Comparison of ENCODE assay signal across 8 mouse cellular contexts in genomic region chr7:38019369-38019749, GRCm38 (mm10). TPM values are rescaled to one million over a fixed set of nuclear protein-coding genes. Genes with fewer than 3 reads are reported as not detected.
DNase-seq lines count a peak whose midpoint lies in the region; ATAC-seq and TF ChIP-seq lines count a peak whose summit lies in the region.

No protein-coding gene starts in this region.

- H3K4me3 ChIP-seq in cortical plate, adult 2 months (ENCODE audit: insufficient read depth, low read length), result peak overlapping the region; percentile 43

- peak; percentile 94 for ATAC-seq in megakaryocyte, adult 5-6 weeks (ENCODE audit: poor library complexity, severe bottlenecking)

- peak; percentile 42 for TF ChIP-seq POLR2A in cortical plate, adult 2 months (IDR thresholded peaks at IDR 0.05; ENCODE audit: extremely low read depth, insufficient read depth, low read length)

- peaks cover 4% of the 10 kb centered on the region; the same call in 1 of the 2 replicates for H3K4me1 ChIP-seq in cortical plate, adult 2 months (ENCODE audit: control insufficient read depth, insufficient read depth, low read length)

- peak; percentile 92 to 96 for DNase-seq in adrenal gland, adult (ENCODE audit: inconsistent age in 2 of 2, low spot score in 1 of 2)
- DNase-seq in gastrocnemius, adult 8-10 months (ENCODE audit: low spot score in 2 of 2), result peak; percentile 87 to 88
- DNase-seq in hindlimb bud, embryonic 11.5 days (ENCODE audit: extremely low spot score, low read depth, low spot score), result peak; percentile 52
- peak; percentile 80 to 86 for DNase-seq in left cerebral cortex, adult 8-10 months (ENCODE audit: low spot score in 2 of 2)
- DNase-seq in right cerebral cortex, postnatal 10 days (ENCODE audit: low spot score in 2 of 2), result peak; percentile 91 to 93
- peak; percentile 93 for DNase-seq in urinary bladder, postnatal 25 days (ENCODE audit: low spot score)

- TF ChIP-seq CTCF in cortical plate, adult 2 months (IDR thresholded peaks at IDR 0.05; ENCODE audit: extremely low read depth, insufficient read depth, low read length), result no peak

- H3K27ac ChIP-seq in cortical plate, adult 2 months (ENCODE audit: insufficient read depth, low read length), result 0 out of 2 replicates have a peak overlapping the region, but pooled peaks have one; percentile 1

RNA-seq across cellular contexts. Expression of gene Uri1, which starts 4.0 kb away (rescaled TPM):
- polyA plus RNA-seq in cortical plate, adult 2 months (2012; rRNA removed), result 36.2 and 40.3 TPM in 2 replicates
- 10 to 100 TPM; 24.3 to 38.8 (median 31.9) TPM for total RNA-seq in gastrocnemius, adult 8-10 months (2022)
- 10 to 100 TPM; 38.0 to 56.0 (median 47.4) TPM for total RNA-seq in left cerebral cortex, adult 8-10 months (2022)
- total RNA-seq in megakaryocyte, adult 5-6 weeks (2015), result 30.8 and 31.5 TPM in 2 replicates
- total RNA-seq in megakaryocyte, adult 5-6 weeks (2017), result 26.7 and 29.1 TPM in 2 replicates

Comparison
In these comparisons a context has a peak if more than half of its experiments do, and no peak if none do; other contexts are left out.
1. Peak in every context shown above with its lines: DNase-seq, ATAC-seq, H3K4me3 ChIP-seq and H3K27ac ChIP-seq.